Mouse (Mus musculus) MEL (cell line): ENCODE results near the gene Pde8b. TPM values are rescaled to one million over a fixed set of nuclear protein-coding genes. Genes with fewer than 3 reads are reported as not detected.

ENCODE experiments used
- DNase-seq: peaks from one replicate; pipeline ENCODE4 v3.0.0; 2011; ENCODE audit warnings: low read depth, low spot score
- H3K27ac ChIP-seq: 2 replicates; pipeline ENCODE4 v1.5.1; 2012; ENCODE audit warnings: low read depth, mild to moderate bottlenecking, control low read depth, low read length, moderate library complexity; ENCODE audit not compliant: control insufficient read depth
- H3K27me3 ChIP-seq, 2 experiments: fragments of 150-350 bp in 1 of 2; sonication (generic) in 1 of 2; 2 replicates each; pipeline ENCODE4 v1.6.1; 2012; ENCODE audit warnings: low read length in 2 of 2, mild to moderate bottlenecking in 2 of 2, improper control_type of control experiment in 1 of 2, moderate library complexity in 1 of 2; ENCODE audit not compliant: insufficient read depth in 2 of 2, control insufficient read depth in 1 of 2
- H3K36me3 ChIP-seq, 2 experiments: 2 replicates each; pipeline ENCODE4 v1.6.1; 2012 to 2014; ENCODE audit warnings: low read length in 2 of 2, improper control_type of control experiment in 1 of 2, inconsistent platforms in 1 of 2, mild to moderate bottlenecking in 1 of 2; ENCODE audit not compliant: insufficient read depth in 2 of 2, control insufficient read depth in 1 of 2
- H3K4me1 ChIP-seq, 2 experiments: fragments of 150-350 bp in 1 of 2; sonication (generic) in 1 of 2; 2 replicates each; pipeline ENCODE4 v1.6.1; 2012; ENCODE audit warnings: low read length in 2 of 2, improper control_type of control experiment in 1 of 2, mild to moderate bottlenecking in 1 of 2; ENCODE audit not compliant: insufficient read depth in 2 of 2, control insufficient read depth in 1 of 2
- H3K4me3 ChIP-seq, 2 experiments: fragments of 150-350 bp in 1 of 2; sonication (generic) in 1 of 2; 2 replicates each; pipeline ENCODE4 v1.5.1; 2012; ENCODE audit warnings: low read depth in 2 of 2, low read length in 2 of 2, mild to moderate bottlenecking in 2 of 2, moderate library complexity in 2 of 2, control low read depth in 1 of 2, improper control_type of control experiment in 1 of 2; ENCODE audit not compliant: control insufficient read depth in 1 of 2, insufficient read depth in 1 of 2
- H3K79me2 ChIP-seq: 2 replicates; pipeline ENCODE4 v1.6.1; 2012; ENCODE audit warnings: mild to moderate bottlenecking, low read length, moderate library complexity; ENCODE audit not compliant: control insufficient read depth, poor library complexity, insufficient read depth
- H3K9ac ChIP-seq: 2 replicates; pipeline ENCODE4 v1.6.1; 2012; ENCODE audit warnings: low read depth, mild to moderate bottlenecking, control low read depth, low read length, moderate library complexity; ENCODE audit not compliant: control insufficient read depth, poor library complexity, severe bottlenecking
- H3K9me3 ChIP-seq: fragments of 150-350 bp; sonication (generic); replicated peaks from 2 replicates; pipeline ENCODE4 v1.6.1; 2012; ENCODE audit warnings: mild to moderate bottlenecking, low read length, improper control_type of control experiment, moderate library complexity; ENCODE audit not compliant: insufficient read depth
- CHD2 ChIP-seq: IDR thresholded peaks from 2 replicates; pipeline ENCODE4 v1.6.1; 2011; ENCODE audit warnings: low read length, improper control_type of control experiment
- CTCF ChIP-seq, 3 experiments: IDR thresholded peaks in 2 of 3; conservative IDR thresholded peaks in 1 of 3; 2 replicates each; pipeline ENCODE4 v1.5.1; 2011 to 2012; ENCODE audit warnings: low read length in 3 of 3, low read depth in 2 of 3, mild to moderate bottlenecking in 2 of 3, improper control_type of control experiment in 1 of 3, inconsistent platforms in 1 of 3, mixed read lengths in 1 of 3, moderate library complexity in 1 of 3; ENCODE audit not compliant: control insufficient read depth in 1 of 3, insufficient read depth in 1 of 3, poor library complexity in 1 of 3, severe bottlenecking in 1 of 3
- ELF1 ChIP-seq: IDR thresholded peaks from 2 replicates; pipeline ENCODE4 v1.6.1; 2014; ENCODE audit warnings: low read depth, mild to moderate bottlenecking, inconsistent platforms, low read length, improper control_type of control experiment, moderate library complexity
- ETS1 ChIP-seq: IDR thresholded peaks from 2 replicates; pipeline ENCODE4 v1.6.1; 2012; ENCODE audit warnings: low read depth, mild to moderate bottlenecking, inconsistent platforms, low read length, improper control_type of control experiment, moderate library complexity
- GATA1 ChIP-seq: IDR thresholded peaks from 2 replicates; pipeline ENCODE4 v1.6.1; 2011; ENCODE audit warnings: low read depth, low read length, improper control_type of control experiment
- HCFC1 ChIP-seq: IDR thresholded peaks from 2 replicates; pipeline ENCODE4 v1.6.1; 2012; ENCODE audit warnings: low read depth, mild to moderate bottlenecking, inconsistent platforms, low read length, improper control_type of control experiment, moderate library complexity
- JUND ChIP-seq: IDR thresholded peaks from 2 replicates; pipeline ENCODE4 v1.6.1; 2011; ENCODE audit warnings: low read depth, mild to moderate bottlenecking, improper control_type of control experiment, low read length
- KAT2A ChIP-seq: conservative IDR thresholded peaks from 2 replicates; pipeline ENCODE4 v1.6.1; 2012; ENCODE audit warnings: low read depth, low read length, improper control_type of control experiment, inconsistent platforms
- MEF2A ChIP-seq: IDR thresholded peaks from 2 replicates; pipeline ENCODE4 v1.6.1; 2014; ENCODE audit warnings: low read depth, mild to moderate bottlenecking, inconsistent platforms, low read length, improper control_type of control experiment; ENCODE audit not compliant: poor library complexity, insufficient replicate concordance, severe bottlenecking; ENCODE audit errors: extremely low read depth
- POLR2A ChIP-seq, 2 experiments: IDR thresholded peaks; 2 replicates each; pipeline ENCODE4 v1.6.1; 2011 to 2012; ENCODE audit warnings: low read length in 2 of 2, mild to moderate bottlenecking in 2 of 2, control low read depth in 1 of 2, improper control_type of control experiment in 1 of 2, low read depth in 1 of 2, moderate library complexity in 1 of 2; ENCODE audit not compliant: control insufficient read depth in 1 of 2, insufficient read depth in 1 of 2, poor library complexity in 1 of 2
- RCOR1 ChIP-seq: IDR thresholded peaks from 2 replicates; pipeline ENCODE4 v1.6.1; 2012; ENCODE audit warnings: low read depth, mild to moderate bottlenecking, inconsistent platforms, low read length, improper control_type of control experiment
- SIN3A ChIP-seq: IDR thresholded peaks from 2 replicates; pipeline ENCODE4 v1.6.1; 2012; ENCODE audit warnings: low read length, improper control_type of control experiment, inconsistent platforms
- SMC3 ChIP-seq: IDR thresholded peaks from 2 replicates; pipeline ENCODE4 v1.6.1; 2011; ENCODE audit warnings: low read depth, low read length, improper control_type of control experiment
- TAL1 ChIP-seq: IDR thresholded peaks from 2 replicates; pipeline ENCODE4 v1.6.1; 2012; ENCODE audit warnings: mild to moderate bottlenecking, inconsistent platforms, low read length, moderate library complexity, mixed read lengths
- TBP ChIP-seq: IDR thresholded peaks from 2 replicates; pipeline ENCODE4 v1.8.0; 2011; ENCODE audit warnings: low read depth, low read length, improper control_type of control experiment
- TCF12 ChIP-seq: IDR thresholded peaks from 2 replicates; pipeline ENCODE4 v1.6.1; 2014; ENCODE audit warnings: low read depth, mild to moderate bottlenecking, inconsistent platforms, low read length, improper control_type of control experiment, moderate library complexity
- ZC3H11A ChIP-seq: IDR thresholded peaks from 2 replicates; pipeline ENCODE4 v1.6.1; 2012; ENCODE audit warnings: low read depth, mild to moderate bottlenecking, inconsistent platforms, low read length, improper control_type of control experiment
- ZMIZ1 ChIP-seq: IDR thresholded peaks from 2 replicates; pipeline ENCODE4 v1.6.1; 2012; ENCODE audit warnings: low read depth, mild to moderate bottlenecking, inconsistent platforms, low read length, improper control_type of control experiment, moderate library complexity
- ZNF384 ChIP-seq: IDR thresholded peaks from 2 replicates; pipeline ENCODE4 v1.6.1; 2012; ENCODE audit warnings: low read depth, mild to moderate bottlenecking, inconsistent platforms, low read length, improper control_type of control experiment
- polyA plus RNA-seq, 2 experiments: library from polyadenylated mRNA; stranded (reverse) in 1 of 2; unstranded in 1 of 2; fragments of >175 nt in 1 of 2; fragments of >200 nt in 1 of 2; gene quantifications; 2 replicates each; pipeline versions ENCODE4 v1.2.1 to v1.2.4; 2012; ENCODE audit warnings: low replicate concordance in 2 of 2, low read depth in 1 of 2; ENCODE audit not compliant: insufficient read length in 2 of 2, insufficient read depth in 1 of 2, missing spikeins in 1 of 2
- total RNA-seq: library from RNA; depleted of rRNA; stranded (reverse); fragments of 300-350 nt; gene quantifications from 2 replicates; pipeline ENCODE4 v1.2.3, GENCODE M21; 2012

The Pde8b gene
- total and polyA plus RNA-seq, 3 experiments = 0.04 to 0.40 TPM; not detected in 1

- peak; percentile 45 for TF ChIP-seq ETS1
- TF ChIP-seq SMC3 = no peak
- no peak for TF ChIP-seq ELF1
- no peak for TF ChIP-seq CTCF (IDR thresholded peaks at IDR 0.05 in 2 of 3, conservative IDR thresholded peaks at IDR 0.05 in 1 of 3; ENCODE audit: control insufficient read depth in 1 of 3, insufficient read depth in 1 of 3, low read depth in 2 of 3, low read length in 3 of 3, poor library complexity in 1 of 3, severe bottlenecking in 1 of 3)
- peak; percentile 52; the same call in 1 of the 2 replicates for TF ChIP-seq TCF12
- TF ChIP-seq GATA1 = 0 out of 2 replicates have a peak, but pooled peaks have one; percentile 12
- Histone ChIP-seq H3K9me3 (no peaks in the 10 kb centered on the region), H3K27me3 (no peaks in the 10 kb centered on the region), H3K27ac (no peak overlapping the region), H3K36me3 (peaks cover 0 to 5% of the 10 kb centered on the region in 2 experiments; a peak in 2 of 4 replicates), H3K4me3 (no peak overlapping the region), H3K79me2 (no peaks in the 10 kb centered on the region), H3K4me1 (peaks cover 0 to 12% of the 10 kb centered on the region in 2 experiments; a peak in 2 of 4 replicates), H3K9ac (no peak overlapping the region)
- no peak for DNase-seq
These were observed 186.6 kb downstream of the Pde8b start for GRCm38 (mm10) chr13:95063390-95064017.

GRCm38 (mm10) chr13:95058885-95059284 lies 191.3 kb downstream of the Pde8b start:
- no peak for DNase-seq
- Histone ChIP-seq H3K9ac (no peak overlapping the region), H3K9me3 (no peaks in the 10 kb centered on the region), H3K79me2 (no peaks in the 10 kb centered on the region), H3K4me3 (no peak overlapping the region), H3K36me3 (peaks cover 0 to 5% of the 10 kb centered on the region in 2 experiments; a peak in 2 of 4 replicates), H3K27me3 (no peaks in the 10 kb centered on the region), H3K27ac (no peak overlapping the region), H3K4me1 (peaks cover 0 to 12% of the 10 kb centered on the region in 2 experiments; a peak in 2 of 4 replicates)
- TF ChIP-seq CHD2 = no peak
- no peak for TF ChIP-seq ZC3H11A
- TF ChIP-seq MEF2A = no peak
- no peak for TF ChIP-seq TCF12
- no peak for TF ChIP-seq SIN3A
- TF ChIP-seq KAT2A = no peak
- no peak for TF ChIP-seq ETS1
- TF ChIP-seq ZMIZ1 = no peak
- TF ChIP-seq RCOR1 = no peak
- TF ChIP-seq POLR2A (IDR thresholded peaks at IDR 0.05; ENCODE audit: control insufficient read depth in 1 of 2, insufficient read depth in 1 of 2, low read depth in 1 of 2, low read length in 2 of 2, poor library complexity in 1 of 2) = no peak
- no peak for TF ChIP-seq ZNF384
- no peak for TF ChIP-seq HCFC1
- no peak for TF ChIP-seq TAL1
- no peak for TF ChIP-seq ELF1
- TF ChIP-seq TBP = no peak
- TF ChIP-seq JUND = no peak
